Mouse (Mus musculus) erythroid progenitor cell, adult 5-6 weeks (primary cell): ENCODE data around the gene Me1. TPM values are rescaled to one million over a fixed set of nuclear protein-coding genes. Genes with fewer than 3 reads are reported as not detected.
"Not testable (repeated sequence)": the region's sequence is repeated elsewhere in the genome, so short reads cannot be mapped to it uniquely, and the experiment has no call there.

Source experiments
- ATAC-seq: replicated peaks from 2 replicates; pipeline ENCODE4 v1.8.0; 2016; ENCODE audit warnings: moderate number of reproducible peaks, mild to moderate bottlenecking, moderate TSS enrichment, inconsistent platforms; ENCODE audit not compliant: poor library complexity, low FRiP score, severe bottlenecking
- total RNA-seq, 2 experiments: library from RNA; stranded (forward) in 1 of 2; stranded (reverse) in 1 of 2; fragments of 150-400 nt in 1 of 2; fragments of 186-747, 209-891 nt in 1 of 2; gene quantifications; 2 replicates each; pipeline versions ENCODE4 v1.2.3 to v1.2.4; 2015 to 2017; ENCODE audit warnings: low replicate concordance in 2 of 2

Gene Me1
- total RNA-seq, 2 experiments from 2014 or later: 1.1 TPM; not detected in 1

- no peak for ATAC-seq
These were observed 76.2 kb downstream of the Me1 start for GRCm38 (mm10) chr9:86619341-86620139.

GRCm38 (mm10) chr9:86617837-86618492, 77.8 kb downstream of the Me1 start:
- no peak; the same call in 1 of the 2 replicates for ATAC-seq

- no peak for ATAC-seq
These were observed 80.0 kb downstream of the Me1 start for GRCm38 (mm10) chr9:86615765-86616164.

DNA sequence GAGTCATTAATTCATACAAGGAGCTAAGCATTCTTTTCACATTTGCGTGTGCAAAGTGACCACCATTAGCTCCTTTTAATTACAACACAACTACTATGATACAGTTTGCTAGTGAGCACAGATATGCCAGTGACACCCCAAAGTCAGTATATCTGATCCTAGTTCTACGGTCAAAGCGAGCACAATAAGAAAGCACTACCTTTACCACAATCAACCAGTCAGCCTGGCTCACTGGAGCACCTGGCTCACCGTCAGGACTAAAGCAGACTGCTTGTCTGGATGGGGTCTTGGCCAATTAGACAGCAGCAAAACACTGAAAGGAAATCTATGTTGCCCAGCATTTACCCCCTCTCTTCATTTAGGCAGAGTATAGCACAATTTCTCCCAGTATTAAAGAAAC, 83.7 kb downstream of the Me1 start:
- no peak for ATAC-seq

DNA sequence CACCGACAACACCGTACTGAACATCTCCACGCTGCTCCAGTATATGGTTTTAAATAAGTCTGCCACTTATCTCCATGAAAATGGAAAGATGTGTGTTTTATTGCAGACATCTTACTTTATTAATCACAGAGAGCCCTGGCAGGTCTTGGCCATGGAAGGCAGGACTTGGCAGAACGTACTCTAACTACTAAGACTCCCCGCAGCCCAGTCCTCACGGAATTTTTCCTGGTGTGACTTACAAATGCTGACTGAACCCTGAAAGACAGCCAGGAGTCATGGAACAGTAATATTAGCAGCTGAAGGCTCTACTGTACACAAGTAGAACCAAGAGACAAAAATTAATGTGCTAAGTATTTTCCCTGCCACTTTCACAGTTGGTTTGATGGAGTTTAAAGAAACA, 90.0 kb downstream of the Me1 start:
- ATAC-seq: no peak

- no peak for ATAC-seq
These were observed 95.9 kb downstream of the Me1 start for GRCm38 (mm10) chr9:86599723-86600303.

GRCm38 (mm10) chr9:86596983-86597382, 98.8 kb downstream of the Me1 start:
- not testable (repeated sequence) for ATAC-seq

- not testable (repeated sequence) for ATAC-seq
These were observed 101.4 kb downstream of the Me1 start for GRCm38 (mm10) chr9:86594357-86594767.

DNA sequence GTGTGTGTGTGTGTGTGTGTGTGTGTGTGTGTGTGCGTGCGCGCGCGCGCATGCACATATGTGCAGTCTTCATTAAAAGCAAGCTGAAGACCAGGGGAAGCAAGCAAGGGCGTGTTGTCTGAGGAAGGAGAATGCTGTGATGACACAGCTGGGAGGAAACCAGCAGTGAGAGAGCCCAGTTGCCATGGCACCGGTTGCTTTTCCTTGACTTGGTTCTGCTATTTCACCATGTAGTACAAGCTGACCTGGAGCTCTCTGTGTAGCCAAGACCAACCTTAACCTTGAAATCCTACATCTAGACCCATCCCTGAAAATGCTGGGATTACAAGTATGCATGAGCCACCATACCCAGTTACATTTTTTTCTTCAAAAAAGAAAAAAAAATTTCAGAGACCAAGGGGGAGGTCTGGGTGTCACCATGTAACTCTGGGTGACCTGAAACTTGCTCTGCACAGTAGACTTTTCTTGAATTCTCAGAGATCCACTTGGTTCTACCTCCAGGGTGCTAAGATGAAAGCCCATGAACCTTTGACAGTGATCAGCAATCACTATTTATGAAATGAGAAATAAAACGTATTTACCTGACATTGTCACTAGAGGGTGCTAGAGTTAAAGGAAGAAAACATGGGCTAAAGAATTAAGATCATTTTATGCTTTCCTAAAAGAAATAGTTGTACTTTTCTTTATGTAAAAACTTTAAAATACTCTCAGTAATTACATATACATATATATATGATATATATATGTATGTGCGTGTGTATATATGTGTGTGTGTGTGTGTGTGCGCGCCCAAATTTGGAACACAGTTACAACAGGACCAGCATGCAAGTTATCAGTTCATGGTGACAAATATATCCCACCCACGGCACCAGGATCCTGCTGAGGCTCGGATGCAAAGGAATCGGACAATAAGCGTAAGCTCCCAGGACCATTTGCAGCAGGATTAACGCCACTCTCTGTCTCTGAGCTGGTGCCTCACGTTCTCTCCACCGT, 102.8 kb downstream of the Me1 start:
- ATAC-seq: no peak

- ATAC-seq: no peak
These were observed 108.5 kb downstream of the Me1 start for GRCm38 (mm10) chr9:86587019-86587795.

GRCm38 (mm10) chr9:86583740-86584139, 112.0 kb downstream of the Me1 start:
- peak; percentile 68; the same call in 1 of the 2 replicates for ATAC-seq

DNA sequence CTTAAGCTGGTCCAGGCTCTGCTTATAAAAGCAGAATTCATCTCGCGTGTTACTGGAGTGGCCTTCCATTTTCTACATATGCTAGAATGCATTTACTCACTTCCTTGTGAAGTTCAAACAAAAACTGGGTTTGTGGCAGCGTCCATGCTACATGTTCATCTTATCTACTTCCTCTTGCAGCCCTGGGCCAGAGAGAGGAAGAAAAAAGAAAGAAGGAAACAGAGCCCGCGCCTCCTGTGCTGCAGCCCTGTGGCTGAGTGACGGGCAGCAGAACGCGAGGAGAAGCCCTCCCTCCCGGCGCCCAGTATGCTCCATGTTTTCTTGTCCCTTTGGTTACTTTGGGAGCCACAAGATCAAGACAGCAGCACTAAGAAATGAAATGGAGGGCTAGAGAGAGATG, 116.1 kb downstream of the Me1 start:
- no peak for ATAC-seq

DNA sequence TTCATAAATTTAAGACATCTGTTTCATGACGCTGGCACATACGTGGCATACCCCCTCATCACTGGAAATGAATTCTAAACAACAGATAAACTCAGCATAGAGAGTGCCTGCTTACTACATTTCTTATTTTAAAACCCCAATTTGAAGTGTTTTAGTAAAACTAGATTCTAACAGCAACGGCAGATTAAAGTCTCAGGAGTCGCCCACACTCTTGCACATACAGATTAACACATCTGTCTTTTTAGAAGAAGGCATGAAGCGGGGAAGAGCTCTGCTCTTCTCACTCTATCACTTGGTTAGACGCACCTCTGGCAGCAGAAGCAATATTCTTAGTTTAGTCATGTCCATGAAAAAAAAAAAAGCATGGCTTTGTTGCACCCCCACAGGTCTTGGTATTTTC, 120.6 kb downstream of the Me1 start:
- ATAC-seq: no peak

DNA sequence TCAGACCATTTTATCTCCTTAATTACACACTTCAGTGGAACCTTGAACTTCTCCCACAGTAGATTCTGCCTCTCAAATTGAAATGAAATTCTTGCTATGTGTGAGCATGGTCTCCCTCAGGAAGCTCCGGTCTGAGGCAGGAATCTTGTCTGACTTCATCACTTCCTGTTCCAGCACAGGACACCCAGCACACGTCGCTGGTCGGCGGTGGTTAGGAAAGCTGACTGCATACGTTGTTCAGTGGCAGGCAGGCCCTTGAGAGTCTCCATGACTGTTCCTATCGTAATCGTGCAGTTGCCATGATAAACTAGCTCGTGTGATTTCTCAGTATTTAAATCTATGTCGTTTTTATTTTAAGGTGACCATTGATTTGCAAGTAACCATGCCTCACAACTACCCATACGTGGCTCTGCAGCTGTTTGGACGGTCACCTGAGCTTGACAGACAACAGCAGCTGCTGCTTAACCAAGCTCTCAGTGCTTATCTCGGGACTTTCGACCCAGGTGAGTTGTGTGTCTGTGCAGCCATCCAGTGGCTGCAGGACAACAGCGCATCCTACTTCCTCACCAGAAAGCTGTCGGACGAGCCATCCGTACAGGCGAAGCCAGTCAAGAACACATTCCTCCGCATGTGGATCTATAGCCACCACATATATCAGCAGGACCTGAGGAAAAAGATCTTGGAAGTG, 122.0 kb downstream of the Me1 start:
- ATAC-seq: no peak

DNA sequence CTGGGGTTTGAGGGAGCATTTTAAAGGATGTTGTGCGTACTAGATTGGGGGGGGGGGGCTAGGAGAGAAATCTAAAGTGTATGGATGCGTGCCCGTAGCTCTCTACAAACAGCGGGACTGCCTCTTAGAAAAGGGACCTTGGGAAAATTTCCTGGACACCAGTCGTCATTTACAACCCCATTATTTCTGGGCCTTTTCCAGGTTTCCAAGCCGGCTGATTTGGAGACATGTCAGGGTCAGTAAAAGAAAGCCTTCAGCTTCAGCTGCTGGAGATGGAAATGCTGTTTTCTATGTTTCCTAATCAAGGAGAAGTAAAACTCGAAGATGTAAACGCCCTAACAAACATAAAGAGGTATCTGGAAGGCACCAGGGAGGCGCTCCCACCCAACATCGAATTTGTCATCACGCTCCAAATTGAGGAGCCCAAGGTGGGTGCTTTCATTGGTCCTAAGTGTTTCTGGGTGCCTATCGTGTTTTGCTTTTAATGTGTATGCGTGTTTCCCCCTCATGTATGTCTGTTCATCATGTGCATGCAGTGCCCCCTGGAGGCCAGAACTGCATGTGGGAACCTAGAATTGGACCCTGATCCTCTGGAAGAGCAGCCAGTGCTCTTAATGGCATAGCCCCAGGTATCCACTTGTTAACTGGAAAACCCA, 123.0 kb downstream of the Me1 start:
- ATAC-seq: 0 out of 2 replicates have a peak, but pooled peaks have one; percentile 50

- ATAC-seq: peak; percentile 32; the same call in 1 of the 2 replicates
These were observed 123.6 kb downstream of the Me1 start for GRCm38 (mm10) chr9:86572196-86572595.

GRCm38 (mm10) chr9:86571540-86572135, 124.1 kb downstream of the Me1 start, which contains the start of the genes Pgm3 and Rwdd2a:
Gene Pgm3, minus strand, starts transcription at chr9:86571842.
Gene Rwdd2a, plus strand, starts transcription at chr9:86571991.
- ATAC-seq: peak; percentile 95
